Mouse (Mus musculus) forebrain, embryonic 10.5 days (tissue): Measurements from ENCODE around the gene Vmn2r13. TPM values are rescaled to one million over a fixed set of nuclear protein-coding genes. Genes with fewer than 3 reads are reported as not detected.
"Not testable (repeated sequence)": the region's sequence is repeated elsewhere in the genome, so short reads cannot be mapped to it uniquely, and the experiment has no call there.

Source experiments
- DNase-seq: peaks from one replicate; pipeline ENCODE4 v3.0.0-alpha.2; 2017; ENCODE audit warnings: low spot score; ENCODE audit errors: extremely low spot score
- H3K27ac ChIP-seq: fragments of 300-500 bp; sonication (generic); 2 replicates; pipeline ENCODE4 v1.5.1; 2016; ENCODE audit warnings: mild to moderate bottlenecking
- H3K27me3 ChIP-seq: fragments of 300-500 bp; sonication (generic); 2 replicates; pipeline ENCODE4 v1.6.1; 2016; ENCODE audit warnings: mild to moderate bottlenecking; ENCODE audit not compliant: poor library complexity, severe bottlenecking
- H3K36me3 ChIP-seq: fragments of 300-500 bp; sonication (generic); replicated peaks from 2 replicates; pipeline ENCODE4 v1.6.1; 2016; ENCODE audit warnings: mild to moderate bottlenecking, moderate library complexity
- H3K4me1 ChIP-seq: fragments of 300-500 bp; sonication (generic); 2 replicates; pipeline ENCODE4 v1.6.1; 2016
- H3K4me3 ChIP-seq: fragments of 300-500 bp; sonication (generic); 2 replicates; pipeline ENCODE4 v1.5.1; 2016; ENCODE audit warnings: mild to moderate bottlenecking, moderate library complexity
- H3K9me3 ChIP-seq: fragments of 300-500 bp; sonication (generic); 2 replicates; pipeline ENCODE4 v1.6.1; 2016; ENCODE audit warnings: mild to moderate bottlenecking, moderate library complexity
- WGBS: fragments of 180-500 bp; shearing (Covaris S2); methylation state at CpG from one replicate; pipeline ENCODE4 v1.1.7; 2016; 5-methylcytosine and 5-hydroxymethylcytosine counted together
- polyA plus RNA-seq: library from polyadenylated mRNA; unstranded; fragments of >200 nt; fragmentation: Nextera tagmentation; extraction: Ambion mirVana; gene quantifications from 2 replicates; pipeline ENCODE4 v1.2.1, GENCODE M21; 2016

Gene Vmn2r13
- polyA plus RNA-seq: not detected in 2 replicates

DNA sequence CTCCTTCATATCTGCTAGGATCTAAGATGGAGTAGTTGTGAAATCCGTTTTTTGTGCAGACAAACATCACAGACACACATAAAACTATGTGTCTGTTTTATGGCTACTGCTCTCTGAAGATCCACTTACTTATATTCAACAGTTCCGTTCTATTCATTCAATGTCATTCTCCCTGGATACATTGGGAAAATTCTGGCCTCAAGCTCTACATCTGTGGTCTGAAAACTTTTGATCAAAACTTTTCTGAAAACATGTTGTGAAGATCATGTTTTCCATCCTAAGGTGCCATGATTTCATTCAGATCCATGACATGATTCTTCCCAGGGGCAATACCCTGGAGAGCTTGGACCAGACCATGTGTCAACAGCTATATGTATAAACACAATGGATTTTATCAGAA is at the start of gene Vmn2r13:
Gene Vmn2r13 (minus strand): TSS at position 101 of the 400 bp plus-strand sequence.
- DNase-seq, H3K36me3 ChIP-seq, H3K27me3 ChIP-seq, H3K4me3 ChIP-seq, H3K4me1 ChIP-seq, H3K27ac ChIP-seq: not testable (repeated sequence)
- peaks cover 27% of the 10 kb centered on the region for H3K9me3 ChIP-seq
- WGBS: 63% methylated on average over 2 of the region's 2 CpGs

DNA sequence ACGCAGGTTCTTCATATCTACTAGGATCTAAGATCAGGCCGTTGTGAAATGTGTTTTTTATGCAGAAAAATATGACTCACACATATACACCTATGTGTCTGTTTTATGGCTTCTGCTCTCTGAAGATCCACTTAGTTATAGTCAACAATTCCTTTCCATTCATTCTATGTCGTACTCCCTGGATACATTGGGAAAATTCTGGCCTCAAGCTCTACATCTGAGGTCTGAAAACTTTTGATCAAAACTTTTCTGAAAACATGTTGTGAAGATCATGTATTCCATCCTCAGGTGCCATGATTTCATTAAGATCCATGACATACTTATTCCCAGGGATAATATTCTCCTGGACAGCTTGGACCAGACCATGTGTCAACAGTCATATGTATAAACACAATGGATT is 32.6 kb upstream of the Vmn2r13 start, which contains the start of gene Vmn2r14:
Gene Vmn2r14 (minus strand): TSS at position 101 of the 400 bp plus-strand sequence.
- DNase-seq: no peak
- Histone ChIP-seq H3K36me3 (no peaks in the 10 kb centered on the region), H3K27me3 (no peaks in the 10 kb centered on the region), H3K4me1 (no peaks in the 10 kb centered on the region), H3K4me3 (no peak within 1 kb of the TSS), H3K9me3 (peaks cover 21% of the 10 kb centered on the region), H3K27ac (no peak within 1 kb of the TSS)
- WGBS: 79% methylated on average over 3 of the region's 3 CpGs

DNA sequence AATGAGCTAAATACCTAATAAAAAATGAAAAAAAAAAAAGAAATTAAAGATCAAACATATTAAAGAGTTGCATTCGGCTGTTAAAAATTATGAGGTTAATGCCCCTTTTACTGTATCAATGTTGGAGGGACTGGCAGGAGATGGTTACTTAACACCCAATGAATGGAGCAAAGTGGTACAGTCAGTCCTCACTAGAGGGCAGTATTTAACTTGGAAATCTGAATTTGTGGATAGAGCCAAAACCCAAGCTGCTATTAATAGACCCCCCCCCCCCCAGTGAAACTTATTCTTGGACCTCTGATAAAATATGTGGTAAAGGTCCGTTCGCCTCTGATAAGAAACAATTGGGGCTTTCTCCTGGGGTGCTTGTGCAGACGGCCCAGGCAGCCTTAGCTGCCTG is 25.1 kb downstream of the Vmn2r13 start:
- peaks cover 28% of the 10 kb centered on the region for H3K9me3 ChIP-seq
- not testable (repeated sequence) for H3K27ac ChIP-seq, H3K36me3 ChIP-seq, DNase-seq, H3K27me3 ChIP-seq, H3K4me1 ChIP-seq, H3K4me3 ChIP-seq
- WGBS: 91% methylated on average over 4 of the region's 4 CpGs

DNA sequence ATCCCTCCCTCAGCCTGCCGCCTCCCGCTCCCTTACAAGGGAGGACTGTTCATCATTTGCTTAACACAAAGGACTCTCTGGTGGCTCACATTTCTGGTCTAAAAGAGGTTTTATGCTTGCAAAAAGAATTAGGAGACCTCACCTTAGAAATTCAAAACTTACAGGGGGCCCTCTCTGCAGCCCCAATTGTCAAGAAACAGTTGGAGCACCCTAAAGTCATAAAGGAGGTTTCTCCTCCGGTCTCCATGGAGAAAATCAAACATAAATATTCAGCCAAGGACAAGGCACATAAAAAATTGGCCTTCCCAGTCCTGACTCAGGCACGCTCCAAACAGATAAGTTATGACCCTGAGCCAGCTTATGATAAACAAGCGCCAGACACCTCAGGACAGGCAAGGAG is 31.9 kb downstream of the Vmn2r13 start:
- 85% methylated on average over 5 of the region's 5 CpGs for WGBS
- Histone ChIP-seq H3K27ac (no peak overlapping the region), H3K27me3 (no peaks in the 10 kb centered on the region)

DNA sequence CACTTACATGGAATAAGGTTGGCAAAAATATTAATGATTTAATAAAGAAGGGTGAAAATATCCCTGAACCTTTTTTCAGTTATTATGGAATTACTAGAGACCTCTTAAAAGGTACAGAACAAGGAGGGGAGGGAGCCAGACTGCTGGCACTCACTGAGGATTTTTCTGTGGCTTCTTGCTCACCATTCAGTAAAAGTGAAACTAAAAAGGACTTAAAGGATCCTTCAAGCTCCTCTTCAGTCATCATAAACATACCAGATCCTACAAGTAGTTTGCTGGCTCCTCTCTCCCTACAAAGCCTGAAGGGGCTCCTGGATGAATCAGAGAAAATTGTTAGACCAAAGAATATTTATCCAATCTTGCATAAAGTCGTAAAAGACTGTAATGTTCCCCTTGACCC is 32.4 kb downstream of the Vmn2r13 start:
- H3K4me3 ChIP-seq, H3K36me3 ChIP-seq, H3K27me3 ChIP-seq, DNase-seq, H3K4me1 ChIP-seq, H3K27ac ChIP-seq: not testable (repeated sequence)
- 67% methylated on average over 1 of the region's 1 CpGs for WGBS
- peaks cover 23% of the 10 kb centered on the region for H3K9me3 ChIP-seq

More for the DNA sequence above, 31.9 kb downstream of the Vmn2r13 start:
- DNase-seq: no peak
- no peaks in the 10 kb centered on the region for H3K36me3 ChIP-seq
- H3K9me3 ChIP-seq: peaks cover 23% of the 10 kb centered on the region
- H3K4me1 ChIP-seq: no peaks in the 10 kb centered on the region
- no peak overlapping the region for H3K4me3 ChIP-seq

DNA sequence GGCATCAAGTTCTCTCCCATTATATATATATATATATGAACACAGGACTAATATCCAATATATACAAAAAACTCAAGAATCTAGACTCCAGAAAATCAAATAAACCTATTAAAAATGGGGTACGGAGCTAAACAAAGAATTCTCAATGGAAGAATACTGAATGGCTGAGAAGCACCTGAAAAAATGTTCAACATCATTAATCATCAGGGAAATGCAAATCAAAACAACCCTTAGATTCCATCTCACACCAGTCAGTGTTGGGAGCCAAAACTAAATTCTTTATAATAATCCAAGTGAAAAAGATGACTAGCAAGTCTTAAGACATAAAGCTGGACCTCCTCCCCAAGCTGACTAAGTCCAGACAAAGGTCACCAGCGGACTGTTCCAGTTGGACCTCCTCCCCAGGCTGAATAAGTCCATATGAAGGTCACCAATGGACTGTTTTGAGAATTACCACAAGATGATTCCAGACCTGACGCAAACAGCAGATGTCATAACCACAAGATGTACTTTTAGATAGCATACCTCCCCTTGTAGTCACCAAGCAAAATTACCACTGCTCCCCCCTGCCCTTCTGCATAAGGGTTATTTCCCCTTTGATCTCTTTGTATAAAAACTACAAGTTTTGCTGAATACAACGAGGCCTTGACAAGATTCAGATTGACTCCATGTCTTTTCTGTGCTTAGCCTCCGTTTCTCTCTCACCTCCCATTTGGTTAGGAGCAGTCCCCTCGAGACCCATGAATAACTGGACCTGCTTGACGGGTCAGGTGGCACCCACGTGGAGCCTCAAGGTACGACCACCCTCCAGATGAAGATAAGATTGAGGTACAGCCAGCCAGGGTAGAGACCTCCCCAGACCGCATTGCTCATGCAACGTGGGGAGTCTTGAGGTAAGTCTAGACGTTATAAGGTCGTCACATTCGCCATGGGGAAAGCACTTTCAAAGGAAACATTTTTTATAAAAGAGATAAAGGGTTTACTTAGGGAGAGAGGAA is 33.2 kb downstream of the Vmn2r13 start:
- not testable (repeated sequence) for H3K4me1 ChIP-seq, DNase-seq, H3K4me3 ChIP-seq, H3K36me3 ChIP-seq, H3K27ac ChIP-seq, H3K27me3 ChIP-seq
- peaks cover 28% of the 10 kb centered on the region for H3K9me3 ChIP-seq
- 84% methylated on average over 14 of the region's 14 CpGs for WGBS

GRCm38 (mm10) chr5:109139546-109139945 is 52.5 kb downstream of the Vmn2r13 start:
- WGBS: 84% methylated on average over 2 of the region's 2 CpGs
- Histone ChIP-seq H3K4me3 (no peak overlapping the region), H3K4me1 (no peaks in the 10 kb centered on the region), H3K9me3 (peaks cover 42% of the 10 kb centered on the region), H3K27ac (no peak overlapping the region), H3K36me3 (no peaks in the 10 kb centered on the region), H3K27me3 (no peaks in the 10 kb centered on the region)
- no peak for DNase-seq

GRCm38 (mm10) chr5:109136731-109137130 is 55.3 kb downstream of the Vmn2r13 start:
- H3K4me3 ChIP-seq: no peak overlapping the region
- H3K27me3 ChIP-seq: no peaks in the 10 kb centered on the region
- H3K9me3 ChIP-seq: peaks cover 43% of the 10 kb centered on the region
- no peak overlapping the region for H3K27ac ChIP-seq
- no peak for DNase-seq
- H3K36me3 ChIP-seq: no peaks in the 10 kb centered on the region
- 89% methylated on average over 2 of the region's 2 CpGs for WGBS
- H3K4me1 ChIP-seq: no peaks in the 10 kb centered on the region

Other genes with a start within 250 kb of the Vmn2r13 start
- not detected in 2 replicates for gene Vmn2r10, start 185.7 kb downstream of the Vmn2r13 start, polyA plus RNA-seq
- gene Vmn2r11, start 132.6 kb downstream of the Vmn2r13 start, polyA plus RNA-seq: not detected in 2 replicates
- not detected in 2 replicates for gene Vmn2r12, start 94.2 kb downstream of the Vmn2r13 start, polyA plus RNA-seq
- gene Vmn2r14, start 32.5 kb upstream of the Vmn2r13 start, polyA plus RNA-seq: not detected in 2 replicates
- not detected in 2 replicates for gene Vmn2r15, start 105.4 kb upstream of the Vmn2r13 start, polyA plus RNA-seq
- gene Vmn2r16, start 138.0 kb upstream of the Vmn2r13 start, polyA plus RNA-seq: not detected in 2 replicates
- gene Vmn2r17, start 227.5 kb upstream of the Vmn2r13 start, polyA plus RNA-seq: not detected in 2 replicates